Mouse (Mus musculus) gastrocnemius, adult 18-20 months (tissue): ENCODE data around the gene Gtf2i. TPM values are rescaled to one million over a fixed set of nuclear protein-coding genes. Genes with fewer than 3 reads are reported as not detected.

Experiments
- DNase-seq: peaks from one replicate; pipeline ENCODE4 v3.0.0; 2021; ENCODE audit warnings: low spot score
- total RNA-seq, 2 experiments: library from RNA; stranded (reverse); gene quantifications; 2 replicates each; pipeline ENCODE4 v1.2.3; 2021

The Gtf2i gene
- total RNA-seq, 2 experiments from 2014 or later, result 102 to 112 TPM

GRCm38 (mm10) chr5:134279371-134279770 lies 35.2 kb downstream of the Gtf2i start:
- no peak for DNase-seq

- no peak for DNase-seq
Observed at GRCm38 (mm10) chr5:134277109-134277508, 37.5 kb downstream of the Gtf2i start.

- DNase-seq, result no peak
Observed at GRCm38 (mm10) chr5:134275556-134275955, 39.0 kb downstream of the Gtf2i start.

GRCm38 (mm10) chr5:134275021-134275420 lies 39.5 kb downstream of the Gtf2i start:
- no peak for DNase-seq

GRCm38 (mm10) chr5:134273761-134274160 lies 40.8 kb downstream of the Gtf2i start:
- no peak for DNase-seq

GRCm38 (mm10) chr5:134272761-134273160 lies 41.8 kb downstream of the Gtf2i start:
- no peak for DNase-seq

- no peak for DNase-seq
Observed at GRCm38 (mm10) chr5:134271421-134271820, 43.1 kb downstream of the Gtf2i start.

GRCm38 (mm10) chr5:134270566-134270965 lies 44.0 kb downstream of the Gtf2i start:
- DNase-seq, result no peak

- DNase-seq, result no peak
Observed at GRCm38 (mm10) chr5:134269751-134270150, 44.8 kb downstream of the Gtf2i start.

GRCm38 (mm10) chr5:134268751-134269150 lies 45.8 kb downstream of the Gtf2i start:
- no peak for DNase-seq

GRCm38 (mm10) chr5:134266404-134266803 lies 48.2 kb downstream of the Gtf2i start:
- DNase-seq, result no peak

GRCm38 (mm10) chr5:134265890-134266289 lies 48.7 kb downstream of the Gtf2i start:
- DNase-seq, result no peak

GRCm38 (mm10) chr5:134260001-134260636 lies 54.4 kb downstream of the Gtf2i start:
- no peak for DNase-seq

GRCm38 (mm10) chr5:134258934-134259333 lies 55.6 kb downstream of the Gtf2i start:
- no peak for DNase-seq

- DNase-seq, result no peak
Observed at GRCm38 (mm10) chr5:134258395-134258794, 56.2 kb downstream of the Gtf2i start.

- DNase-seq, result no peak
Observed at GRCm38 (mm10) chr5:134257349-134258031, 57.1 kb downstream of the Gtf2i start.

GRCm38 (mm10) chr5:134255294-134255693 lies 59.3 kb downstream of the Gtf2i start:
- DNase-seq, result no peak

- no peak for DNase-seq
Observed at GRCm38 (mm10) chr5:134253806-134254205, 60.8 kb downstream of the Gtf2i start.

GRCm38 (mm10) chr5:134251083-134251482 lies 63.5 kb downstream of the Gtf2i start:
- no peak for DNase-seq

GRCm38 (mm10) chr5:134250601-134251000 lies 64.0 kb downstream of the Gtf2i start:
- no peak for DNase-seq

GRCm38 (mm10) chr5:134249245-134249649 lies 65.3 kb downstream of the Gtf2i start:
- DNase-seq, result no peak

GRCm38 (mm10) chr5:134248608-134249244 lies 65.8 kb downstream of the Gtf2i start:
- DNase-seq, result no peak

GRCm38 (mm10) chr5:134246146-134246545 lies 68.4 kb downstream of the Gtf2i start:
- DNase-seq, result no peak
